Mouse (Mus musculus): Measurements from ENCODE around the gene Mthfd1l.
"Not testable (repeated sequence)": the region's sequence is repeated elsewhere in the genome, so short reads cannot be mapped to it uniquely, and the experiment has no call there.

Mthfd1l gene

DNA sequence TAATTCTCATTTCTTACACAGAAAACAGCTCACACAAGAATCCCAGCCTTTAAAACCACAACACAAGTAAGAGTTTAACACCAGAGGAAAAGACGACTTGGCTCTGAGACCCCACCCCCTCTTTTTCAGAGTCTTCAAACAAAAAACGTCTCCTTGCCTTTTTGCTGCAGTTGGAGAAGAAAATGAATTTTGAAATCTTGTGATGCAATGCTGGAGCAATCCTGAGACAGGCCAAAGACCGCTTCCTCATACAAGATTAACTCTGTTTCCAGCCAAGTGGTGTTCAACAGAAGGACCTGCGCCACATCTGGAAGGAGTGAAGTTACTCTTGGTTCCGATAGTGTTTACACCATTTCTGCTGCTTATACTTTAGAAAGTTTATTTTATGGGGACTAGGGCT is 182.6 kb downstream of the Mthfd1l start:
- no peak for DNase-seq (ENCODE audit: low spot score)

- no peak for DNase-seq (ENCODE audit: low spot score)
Observed at GRCm38 (mm10) chr10:4158533-4158932, 185.6 kb downstream of the Mthfd1l start.

DNA sequence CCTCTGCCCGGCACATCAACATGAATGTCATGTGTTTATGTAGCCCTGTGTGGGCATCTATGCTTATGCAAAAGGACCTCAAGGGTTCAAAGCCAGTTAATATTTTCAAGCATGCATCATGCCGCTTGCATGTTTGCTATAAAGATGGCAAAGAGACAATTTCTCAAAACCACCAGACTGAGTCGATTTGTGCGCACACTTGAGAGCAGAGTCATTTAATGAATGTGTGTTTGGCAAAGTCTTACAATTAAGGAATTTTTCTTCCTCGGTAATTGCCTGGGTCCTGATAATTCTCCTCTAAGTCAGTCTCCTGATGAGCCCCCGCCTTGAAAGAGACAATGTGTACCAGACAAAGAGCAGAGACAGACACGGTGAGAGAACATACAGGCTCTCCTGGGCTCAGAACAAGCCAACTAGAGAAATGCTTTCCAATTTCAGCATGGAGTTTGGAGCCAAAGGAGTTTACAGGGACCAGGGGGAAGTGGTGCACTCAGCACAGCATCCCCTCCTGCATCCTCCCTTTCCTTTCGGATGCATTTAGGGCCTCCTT is 186.7 kb downstream of the Mthfd1l start:
- no peak for DNase-seq (ENCODE audit: low spot score)

GRCm38 (mm10) chr10:4160242-4160785 is 187.4 kb downstream of the Mthfd1l start:
- DNase-seq (ENCODE audit: low spot score): no peak

DNA sequence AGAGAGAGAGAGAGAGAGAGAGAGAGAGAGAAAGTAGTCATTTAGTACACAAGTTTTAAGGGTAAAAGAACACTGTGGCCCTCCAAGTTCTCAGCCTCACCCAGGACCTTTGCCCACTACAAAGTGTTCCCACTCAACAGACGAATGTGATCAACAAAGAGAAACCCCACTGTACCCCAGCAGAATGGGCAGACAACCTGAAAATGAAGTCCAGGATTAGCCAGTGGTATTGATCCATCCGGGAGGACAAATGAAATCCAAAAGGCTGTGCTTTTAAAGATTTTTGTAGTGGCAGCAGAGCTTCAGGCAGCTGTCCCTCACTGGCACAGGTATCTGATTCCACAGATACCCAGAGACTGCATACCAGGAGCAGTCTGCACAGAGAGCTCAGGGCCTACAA is 189.1 kb downstream of the Mthfd1l start:
- DNase-seq (ENCODE audit: low spot score): no peak

DNA sequence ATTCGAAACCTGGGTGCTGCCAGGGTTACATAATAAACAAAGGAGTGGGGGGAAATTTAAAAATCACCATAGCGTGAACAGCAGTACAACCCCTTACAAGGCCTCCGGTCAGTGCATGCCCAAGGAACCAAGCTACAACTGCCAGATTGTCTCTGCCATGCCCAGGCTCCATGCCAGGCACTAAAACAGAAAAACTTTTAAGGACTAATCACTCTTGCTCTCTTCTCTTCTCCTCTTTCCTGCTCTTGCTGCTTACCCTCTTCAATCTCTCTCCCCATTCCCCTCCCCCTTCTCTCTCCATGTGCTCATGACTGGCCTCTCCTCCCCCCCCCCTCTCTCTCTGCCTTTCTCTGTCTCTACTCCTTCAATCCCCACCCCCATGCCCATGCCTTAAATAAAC is 190.1 kb downstream of the Mthfd1l start:
- no peak for DNase-seq (ENCODE audit: low spot score)

GRCm38 (mm10) chr10:4164681-4165080 is 191.8 kb downstream of the Mthfd1l start:
- DNase-seq (ENCODE audit: low spot score): no peak

DNA sequence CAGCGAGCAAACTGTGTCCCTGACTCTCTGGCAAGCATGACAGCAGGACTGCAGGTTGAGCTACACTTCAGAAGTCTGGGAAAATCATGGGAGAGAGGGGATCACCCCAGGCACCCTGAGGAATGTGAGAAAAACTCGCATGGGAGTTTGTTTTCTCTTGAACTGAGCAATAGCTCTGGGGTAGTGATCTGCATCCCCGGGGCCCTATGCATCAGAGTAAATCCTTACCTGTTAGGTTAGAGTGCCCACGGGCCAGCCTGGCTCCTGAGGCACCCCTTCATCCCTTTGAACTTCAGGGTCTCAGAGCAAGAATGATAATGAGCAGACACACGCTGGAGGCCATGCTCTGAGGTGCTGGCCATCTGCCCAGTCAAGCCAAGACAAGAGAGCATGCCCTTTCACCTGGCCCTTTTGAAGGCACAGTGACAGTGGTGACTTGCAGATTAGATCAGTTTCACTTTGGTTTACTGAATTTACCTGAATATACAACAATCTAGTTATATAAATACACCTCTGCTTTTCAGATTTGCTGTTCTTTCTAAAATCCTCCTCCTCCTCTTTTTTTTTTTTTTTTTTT is 195.4 kb downstream of the Mthfd1l start:
- no peak for DNase-seq (ENCODE audit: low spot score)

DNA sequence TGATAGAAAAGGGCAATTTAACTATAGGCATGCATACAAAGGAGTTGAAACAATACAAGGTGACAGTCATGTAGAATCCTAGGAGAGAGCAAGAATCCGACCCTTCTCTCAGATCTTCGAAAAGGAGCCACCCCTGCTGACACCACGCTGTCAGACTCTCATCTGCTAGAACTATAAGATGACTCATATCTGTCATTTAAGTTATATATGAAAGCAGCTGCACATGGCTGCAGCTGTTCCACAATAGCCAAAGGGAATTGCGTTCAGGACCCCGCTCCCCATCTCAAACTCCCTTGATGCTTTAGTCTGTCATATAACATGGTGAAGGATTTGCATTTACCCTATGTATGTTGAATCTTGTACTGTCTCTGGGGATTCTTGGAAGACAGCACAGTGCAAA is 201.3 kb downstream of the Mthfd1l start:
- no peak for DNase-seq (ENCODE audit: low spot score)

- no peak for DNase-seq (ENCODE audit: low spot score)
Observed at GRCm38 (mm10) chr10:4174717-4175116, 201.8 kb downstream of the Mthfd1l start.

DNA sequence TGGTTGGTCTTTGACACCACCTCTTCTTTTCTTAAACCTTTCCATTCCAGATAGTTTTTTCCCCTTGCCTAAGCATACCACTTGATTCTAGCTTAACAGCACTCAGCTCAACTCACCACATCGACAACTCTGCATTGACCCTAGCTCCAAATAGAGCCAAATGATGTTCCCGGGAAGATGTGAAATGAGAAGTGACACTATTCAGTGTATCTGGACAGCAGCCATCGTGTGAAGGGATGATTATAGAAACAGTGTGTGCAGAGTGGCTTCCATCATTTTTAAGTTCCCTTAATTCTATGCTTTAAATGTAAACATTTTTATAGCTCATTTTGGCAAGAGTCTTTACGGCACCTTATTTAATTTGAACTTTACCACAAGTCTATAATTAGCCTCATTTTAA is 204.4 kb downstream of the Mthfd1l start:
- DNase-seq (ENCODE audit: low spot score): no peak

GRCm38 (mm10) chr10:4179049-4179790 is 206.3 kb downstream of the Mthfd1l start:
- no peak for DNase-seq (ENCODE audit: low spot score)

GRCm38 (mm10) chr10:4181953-4182352 is 209.0 kb downstream of the Mthfd1l start:
- DNase-seq (ENCODE audit: low spot score): no peak

GRCm38 (mm10) chr10:4182406-4182805 is 209.5 kb downstream of the Mthfd1l start:
- DNase-seq (ENCODE audit: low spot score): no peak

- DNase-seq (ENCODE audit: low spot score): no peak
Observed at GRCm38 (mm10) chr10:4188614-4189402, 215.9 kb downstream of the Mthfd1l start.

DNA sequence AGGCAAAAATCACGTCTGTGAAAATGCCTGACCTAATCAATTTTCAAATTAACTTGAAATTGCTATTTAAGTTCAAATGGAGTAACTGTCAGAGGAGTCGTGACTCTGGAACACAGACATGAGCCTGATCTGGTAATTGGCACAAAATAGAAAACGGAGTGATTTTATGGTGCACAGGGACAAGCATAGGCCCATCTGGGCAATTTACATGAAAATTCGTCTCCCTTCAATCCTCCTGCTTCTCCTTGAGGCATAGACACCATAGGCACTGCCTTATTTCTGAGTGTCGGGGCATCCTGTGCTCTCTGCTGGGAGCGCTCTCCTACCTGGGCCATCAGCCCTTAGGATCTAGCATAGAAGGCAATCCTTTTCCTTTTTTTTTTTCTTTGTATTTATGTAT is 216.5 kb downstream of the Mthfd1l start:
- no peak for DNase-seq (ENCODE audit: low spot score)

- no peak for DNase-seq (ENCODE audit: low spot score)
Observed at GRCm38 (mm10) chr10:4198978-4199377, 226.1 kb downstream of the Mthfd1l start.

- DNase-seq (ENCODE audit: low spot score): no peak
Observed at GRCm38 (mm10) chr10:4199926-4200325, 227.0 kb downstream of the Mthfd1l start.

GRCm38 (mm10) chr10:4200546-4201104 is 227.7 kb downstream of the Mthfd1l start:
- DNase-seq (ENCODE audit: low spot score): no peak

DNA sequence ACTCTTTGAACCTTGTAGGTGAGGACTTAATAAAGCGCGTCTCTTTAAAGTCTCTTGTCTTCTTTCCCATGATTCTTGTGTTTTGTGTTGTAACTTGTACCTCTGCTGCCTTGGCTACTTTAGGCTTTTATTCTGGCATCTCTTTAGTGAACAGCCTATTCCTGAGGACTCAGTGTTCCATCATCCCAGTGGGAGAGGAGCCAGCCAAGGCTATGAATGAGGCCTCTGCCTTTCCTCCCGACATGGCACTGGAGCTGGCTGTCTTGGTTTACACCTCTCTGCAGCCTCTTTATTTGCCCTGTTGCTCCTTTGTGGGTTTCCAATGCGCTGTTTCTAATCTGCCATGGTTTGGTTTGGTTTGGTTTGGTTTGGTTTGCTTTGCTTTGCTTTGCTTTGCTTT is 228.2 kb downstream of the Mthfd1l start:
- DNase-seq (ENCODE audit: low spot score): no peak

DNA sequence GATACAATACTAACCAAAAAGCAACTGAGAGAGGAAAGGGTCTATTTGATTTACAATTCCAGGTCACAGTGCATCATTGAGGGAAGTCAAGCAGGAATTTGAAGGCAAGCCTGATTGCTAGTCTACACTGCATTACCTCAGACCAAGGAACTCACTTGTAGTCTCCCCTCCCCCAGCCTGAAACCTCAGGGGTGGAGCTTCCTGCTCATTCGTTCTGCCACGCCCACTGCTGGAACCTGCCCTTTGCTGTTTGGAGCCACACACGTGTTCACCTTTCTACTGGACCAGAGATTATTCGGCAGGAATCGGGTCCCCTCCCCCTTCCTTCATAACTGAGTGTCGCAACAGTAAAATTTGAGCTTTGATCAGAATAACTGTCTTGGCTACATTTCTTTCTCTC is 230.7 kb downstream of the Mthfd1l start:
- DNase-seq (ENCODE audit: low spot score): not testable (repeated sequence)

- no peak for DNase-seq (ENCODE audit: low spot score)
Observed at GRCm38 (mm10) chr10:4209040-4209439, 236.1 kb downstream of the Mthfd1l start.
